In the genomic region with DNA sequence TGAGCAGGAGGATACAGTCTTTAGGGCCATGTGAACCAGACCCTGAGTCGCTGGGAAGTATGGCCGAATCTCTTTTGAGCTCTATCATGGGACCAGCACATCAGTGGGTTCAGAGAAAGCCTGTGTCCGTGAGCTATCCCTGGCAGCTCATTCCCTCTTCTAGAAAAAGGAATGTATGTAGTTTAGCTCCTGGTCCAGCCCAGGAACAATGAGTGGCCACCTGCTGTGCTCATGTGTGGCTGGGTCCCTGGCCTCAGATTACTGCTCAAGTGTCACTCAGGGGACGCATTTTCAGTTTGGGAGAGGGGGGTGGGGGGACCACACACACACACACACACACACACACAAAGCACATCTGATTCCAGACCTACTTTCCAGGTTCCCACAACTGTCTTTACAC, we compare ENCODE assay signal across 13 mouse cellular contexts.
"Had no signal": no experiment of that assay in that cellular context is flagged by ENCODE, and none has a peak within 500 bp of the region (broad histone marks: within the 10 kb centered on the region; RNA-seq: fewer than 3 reads in every experiment).

No protein-coding gene starts in this region.

- H3K4me3 ChIP-seq: layer of hippocampus, adult 2 months; liver, embryonic 15.5 days; lung, embryonic 15.5 days; myocyte; neural tube, embryonic 15.5 days; stomach, embryonic 15.5 days had no signal

- DNase-seq: kidney, adult 11 months; kidney, adult 9 months; kidney, postnatal 36 days; midbrain, embryonic 14.5 days; right cerebral cortex, postnatal 14 days had no signal

- H3K4me1 ChIP-seq: liver, embryonic 15.5 days; neural tube, embryonic 15.5 days; stomach, embryonic 15.5 days had no signal

- H3K27ac ChIP-seq: kidney, postnatal 0 days; layer of hippocampus, adult 2 months; liver, embryonic 15.5 days; lung, embryonic 15.5 days; neural tube, embryonic 15.5 days; stomach, embryonic 15.5 days had no signal

- H3K9ac ChIP-seq: liver, embryonic 15.5 days; lung, embryonic 15.5 days; neural tube, embryonic 15.5 days; stomach, embryonic 15.5 days had no signal

- H3K27me3 ChIP-seq: liver, embryonic 15.5 days; lung, embryonic 15.5 days; neural tube, embryonic 15.5 days; stomach, embryonic 15.5 days had no signal

- H3K36me3 ChIP-seq: stomach, embryonic 15.5 days had no signal

- H3K9me3 ChIP-seq: liver, embryonic 15.5 days; lung, embryonic 15.5 days; neural tube, embryonic 15.5 days; stomach, embryonic 15.5 days had no signal

- H3K4me2 ChIP-seq: liver, embryonic 11.5 days; liver, embryonic 15.5 days; lung, embryonic 15.5 days; neural tube, embryonic 15.5 days; stomach, embryonic 15.5 days had no signal
